Mouse (Mus musculus) kidney, embryonic 16.5 days (tissue): Measurements from ENCODE around the gene Slc9a1. TPM values are rescaled to one million over a fixed set of nuclear protein-coding genes. Genes with fewer than 3 reads are reported as not detected.

Experiments used
- ATAC-seq: fragments of 200-750 bp; cut with Nextera tagmentation; 2 replicates; pipeline ENCODE4 v1.8.0; 2017; ENCODE audit warnings: moderate TSS enrichment; ENCODE audit not compliant: low FRiP score, low TSS enrichment
- H3K27ac ChIP-seq: fragments of 300-500 bp; sonication (generic); 2 replicates; pipeline ENCODE4 v1.5.1; 2014; ENCODE audit warnings: low read length
- H3K27me3 ChIP-seq: fragments of 300-500 bp; sonication (generic); 2 replicates; pipeline ENCODE4 v1.6.1; 2014; ENCODE audit warnings: low read length, control low read depth, mixed read lengths; ENCODE audit not compliant: insufficient read depth
- H3K36me3 ChIP-seq: fragments of 300-500 bp; sonication (generic); 2 replicates; pipeline ENCODE4 v1.6.1; 2014; ENCODE audit warnings: low read length, control low read depth, mixed read lengths; ENCODE audit not compliant: insufficient read depth
- H3K4me1 ChIP-seq: fragments of 300-500 bp; sonication (generic); 2 replicates; pipeline ENCODE4 v1.6.1; 2014; ENCODE audit warnings: low read length, control low read depth, mixed read lengths; ENCODE audit not compliant: insufficient read depth
- H3K4me2 ChIP-seq: fragments of 300-500 bp; sonication (generic); replicated peaks from 2 replicates; pipeline ENCODE4 v1.6.1; 2014; ENCODE audit warnings: low read depth, low read length
- H3K4me3 ChIP-seq: fragments of 300-500 bp; sonication (generic); 2 replicates; pipeline ENCODE4 v1.5.1; 2014; ENCODE audit warnings: mild to moderate bottlenecking, low read length
- H3K9ac ChIP-seq: fragments of 300-500 bp; sonication (generic); replicated peaks from 2 replicates; pipeline ENCODE4 v1.6.1; 2014; ENCODE audit warnings: low read length
- H3K9me3 ChIP-seq: fragments of 300-500 bp; sonication (generic); 2 replicates; pipeline ENCODE4 v1.6.1; 2016; ENCODE audit warnings: low read length, control low read depth
- WGBS: fragments of 180-500 bp; shearing (Covaris S2); extraction: QIAGEN DNeasy Blood & Tissue Kit; methylation state at CpG from one replicate; pipeline ENCODE4 v1.1.7; 2014; 5-methylcytosine and 5-hydroxymethylcytosine counted together
- microRNA-seq: library from miRNA; unstranded; fragments of <30 nt; microRNA quantifications from one replicate; pipeline ENCODE4, GENCODE M21; 2016
- polyA plus RNA-seq: library from polyadenylated mRNA; unstranded; fragments of >200 nt; fragmentation: Nextera tagmentation; extraction: Ambion mirVana; gene quantifications from 2 replicates; pipeline ENCODE4 v1.2.1, GENCODE M21; 2015

Gene Slc9a1
- polyA plus RNA-seq, 1 experiment from 2014 or later = 9.5 TPM

DNA sequence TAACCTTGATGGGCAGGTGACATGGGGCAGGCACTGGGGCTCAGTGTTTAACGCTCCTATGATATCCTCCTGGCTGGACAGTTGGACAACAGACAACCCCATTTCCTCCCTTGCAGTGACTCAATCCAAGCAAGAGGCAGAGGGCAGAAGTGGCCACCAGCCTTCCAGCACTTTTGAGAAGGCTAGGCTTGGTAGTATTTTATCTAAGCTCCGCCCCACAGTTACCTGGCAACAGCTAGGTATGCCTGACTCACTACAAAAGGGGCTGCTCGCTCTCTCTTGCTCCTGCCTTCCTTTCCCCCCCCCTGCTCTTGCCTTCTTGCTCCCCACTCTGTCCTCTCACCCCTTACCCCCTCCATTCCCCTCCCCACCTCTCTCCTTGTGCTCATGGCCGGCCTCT is 91.9 kb downstream of the Slc9a1 start:
- Histone ChIP-seq H3K36me3 (no peaks in the 10 kb centered on the region), H3K4me2 (no peak overlapping the region), H3K27ac (no peak overlapping the region), H3K4me3 (no peak overlapping the region), H3K9ac (no peak overlapping the region), H3K27me3 (no peaks in the 10 kb centered on the region), H3K9me3 (no peaks in the 10 kb centered on the region), H3K4me1 (peaks cover 3% of the 10 kb centered on the region; the same call in 1 of the 2 replicates)
- ATAC-seq = no peak
- WGBS = 77% methylated on average over 4 of the region's 4 CpGs

DNA sequence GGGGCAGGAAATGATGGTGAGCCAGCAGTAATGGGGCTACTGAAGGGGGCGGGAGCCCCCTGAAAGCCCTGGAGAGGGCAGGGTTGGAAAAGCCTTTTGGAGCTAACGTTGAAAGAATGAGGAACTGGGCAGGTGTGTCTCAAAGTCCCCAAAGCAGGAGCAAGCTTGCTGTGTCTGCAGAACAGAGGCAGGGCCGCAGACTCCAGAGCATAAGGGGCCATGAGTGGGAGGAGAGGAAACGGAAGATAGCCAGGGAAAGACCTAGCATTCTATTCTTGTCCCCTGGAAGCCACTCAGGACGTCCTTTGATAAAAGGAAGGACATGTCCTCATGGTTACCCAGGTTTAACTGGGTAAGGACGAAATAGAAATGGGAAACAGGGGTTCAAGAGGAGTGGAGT is 93.7 kb downstream of the Slc9a1 start:
- Histone ChIP-seq H3K4me2 (no peak overlapping the region), H3K27me3 (no peaks in the 10 kb centered on the region), H3K4me1 (peaks cover 4% of the 10 kb centered on the region; the same call in 1 of the 2 replicates), H3K9me3 (no peaks in the 10 kb centered on the region), H3K9ac (no peak overlapping the region), H3K27ac (peak overlapping the region; percentile 30; the same call in 1 of the 2 replicates), H3K36me3 (no peaks in the 10 kb centered on the region), H3K4me3 (no peak overlapping the region)
- WGBS = 37% methylated on average over 6 of the region's 6 CpGs
- ATAC-seq = no peak

DNA sequence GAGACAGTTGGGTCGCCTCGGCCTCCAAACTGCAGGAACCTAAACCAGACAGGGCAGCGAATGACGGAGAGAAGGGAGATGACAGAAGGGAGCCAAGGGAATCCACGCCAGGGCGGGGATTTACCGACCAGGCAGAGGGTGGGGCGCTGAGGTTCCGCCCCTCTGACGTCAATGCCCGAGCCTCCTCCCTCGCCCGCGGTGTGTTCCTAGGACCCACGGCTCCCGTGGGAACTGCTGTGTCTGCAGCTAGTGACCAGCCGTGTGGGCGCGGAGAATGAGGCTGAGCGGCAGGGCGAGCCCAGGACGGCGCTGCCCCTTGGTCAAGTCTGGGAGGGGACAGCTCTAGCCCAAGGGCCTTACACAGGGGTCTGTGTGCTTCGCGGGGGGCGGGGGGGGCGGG is 98.6 kb downstream of the Slc9a1 start:
- Histone ChIP-seq H3K4me3 (peak overlapping the region; percentile 62), H3K9ac (peak overlapping the region; percentile 69), H3K9me3 (peaks cover 5% of the 10 kb centered on the region; the same call in 1 of the 2 replicates), H3K4me1 (peaks cover 5% of the 10 kb centered on the region; the same call in 1 of the 2 replicates), H3K36me3 (no peaks in the 10 kb centered on the region), H3K4me2 (peak overlapping the region; percentile 98), H3K27me3 (peaks cover 11% of the 10 kb centered on the region; the same call in 1 of the 2 replicates), H3K27ac (no peak overlapping the region)
- peak; percentile 80 for ATAC-seq
- under 1% methylated on average over 26 of the region's 27 CpGs for WGBS

DNA sequence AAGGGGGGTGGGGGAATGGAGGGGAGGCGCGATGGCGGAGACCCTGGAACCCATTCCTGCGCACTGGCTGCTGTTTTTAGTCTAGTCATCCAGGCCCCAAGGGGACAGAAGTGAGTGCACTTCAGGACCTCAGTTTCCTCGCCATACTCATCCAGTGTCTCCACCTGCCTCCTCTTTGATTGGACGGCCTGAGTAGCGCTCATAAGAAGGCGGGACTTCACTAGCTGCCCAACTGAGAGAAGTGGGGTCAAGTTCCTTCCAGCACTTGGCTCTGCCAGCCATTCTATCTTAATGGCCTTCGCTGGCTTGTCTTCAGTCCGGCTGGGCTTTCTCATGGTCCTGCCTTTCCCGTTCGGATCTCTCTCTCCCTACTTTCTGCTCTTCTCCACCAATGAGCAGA is 99.6 kb downstream of the Slc9a1 start:
- Histone ChIP-seq H3K4me1 (0 out of 2 replicates have a peak, but pooled peaks cover 4% of the 10 kb centered on the region), H3K36me3 (no peaks in the 10 kb centered on the region), H3K27ac (no peak overlapping the region), H3K9ac (no peak overlapping the region), H3K9me3 (peaks cover 5% of the 10 kb centered on the region; the same call in 1 of the 2 replicates), H3K4me2 (peak overlapping the region; percentile 98), H3K27me3 (peaks cover 11% of the 10 kb centered on the region; the same call in 1 of the 2 replicates), H3K4me3 (0 out of 2 replicates have a peak overlapping the region, but pooled peaks have one; percentile 10)
- WGBS = 15% methylated on average over 12 of the region's 12 CpGs
- no peak for ATAC-seq

DNA sequence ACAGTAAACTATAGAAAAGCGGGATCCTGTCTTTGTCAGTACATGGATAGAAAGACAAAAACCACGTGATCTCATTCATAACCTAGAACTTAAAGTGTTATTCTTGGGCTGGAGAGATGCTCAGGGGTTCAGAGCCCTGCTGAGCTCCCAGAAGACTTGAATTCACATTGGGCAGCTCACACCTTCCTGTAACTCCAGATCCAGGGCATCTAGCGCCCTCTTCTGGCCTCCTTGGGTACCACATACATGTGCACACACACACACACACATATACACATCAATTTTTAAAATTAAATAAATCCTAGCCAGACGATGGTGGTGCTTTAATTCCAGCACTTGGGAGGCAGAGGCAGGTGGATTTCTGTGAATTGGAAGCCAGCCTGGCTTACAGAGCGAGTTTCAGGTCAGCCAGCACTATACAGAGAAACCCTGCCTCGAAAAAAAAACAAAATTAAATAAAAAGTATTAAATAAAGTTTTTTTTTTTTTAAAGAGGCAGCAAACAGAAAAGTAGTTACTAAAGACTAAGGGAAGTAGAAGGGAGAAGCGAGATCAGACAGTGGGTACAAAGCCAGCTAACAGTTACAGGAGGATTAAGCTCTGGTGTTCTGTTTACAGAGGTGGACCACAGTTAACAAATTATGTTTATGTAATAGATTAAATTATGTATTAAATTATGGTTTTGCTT is 101.8 kb downstream of the Slc9a1 start:
- 82% methylated on average over 7 of the region's 7 CpGs for WGBS
- Histone ChIP-seq H3K27me3 (peaks cover 21% of the 10 kb centered on the region; the same call in 1 of the 2 replicates), H3K36me3 (no peaks in the 10 kb centered on the region), H3K27ac (no peak overlapping the region), H3K4me1 (0 out of 2 replicates have a peak, but pooled peaks cover 4% of the 10 kb centered on the region), H3K4me3 (no peak overlapping the region), H3K9ac (no peak overlapping the region), H3K9me3 (peaks cover 5% of the 10 kb centered on the region; the same call in 1 of the 2 replicates), H3K4me2 (no peak overlapping the region)
- ATAC-seq = no peak

Small RNAs within 50 kb of the gene (microRNA-seq; reads per million reads assigned to microRNA genes)
- gene Mir5122 = 2.4 reads per million, percentile 10 among the genes with 10 or more reads in this experiment

Other genes starting within 250 kb of the Slc9a1 start
- gene Wasf2, start 239.2 kb upstream of the Slc9a1 start, polyA plus RNA-seq = 77.4 and 102 TPM in 2 replicates
- gene Cd164l2, start 157.6 kb upstream of the Slc9a1 start, polyA plus RNA-seq = 13.2 and 16.8 TPM in 2 replicates
- 0.10 and 0.15 TPM in 2 replicates for gene Gpr3, start 157.2 kb upstream of the Slc9a1 start, polyA plus RNA-seq
- 3.8 TPM in 2 replicates for gene Map3k6, start 128.9 kb upstream of the Slc9a1 start, polyA plus RNA-seq
- 1.1 and 1.5 TPM in 2 replicates for gene Sytl1, start 106.6 kb upstream of the Slc9a1 start, polyA plus RNA-seq
- 90.4 and 97.7 TPM in 2 replicates for gene Tmem222, start 91.9 kb upstream of the Slc9a1 start, polyA plus RNA-seq
- gene Wdtc1, start 16.2 kb upstream of the Slc9a1 start, polyA plus RNA-seq = 12.9 and 14.4 TPM in 2 replicates
- 1.6 TPM in 2 replicates for gene Tent5b, start 110.4 kb downstream of the Slc9a1 start, polyA plus RNA-seq
- gene Trnp1, start 128.8 kb downstream of the Slc9a1 start, polyA plus RNA-seq = 0.41 and 0.75 TPM in 2 replicates
- gene Kdf1, start 149.3 kb downstream of the Slc9a1 start, polyA plus RNA-seq = 26.9 and 29.6 TPM in 2 replicates
- 293 and 321 TPM in 2 replicates for gene Nudc, start 176.3 kb downstream of the Slc9a1 start, polyA plus RNA-seq
- 0.57 and 0.97 TPM in 2 replicates for gene Nr0b2, start 183.7 kb downstream of the Slc9a1 start, polyA plus RNA-seq
- gene Gpatch3, start 205.0 kb downstream of the Slc9a1 start, polyA plus RNA-seq = 7.5 and 8.3 TPM in 2 replicates
- gene Gpn2, start 214.7 kb downstream of the Slc9a1 start, polyA plus RNA-seq = 20.9 and 21.0 TPM in 2 replicates
- gene Sfn, start 232.5 kb downstream of the Slc9a1 start, polyA plus RNA-seq = 20.7 and 21.4 TPM in 2 replicates